Mouse (Mus musculus): ENCODE results near the gene Wdr20. TPM values are rescaled to one million over a fixed set of nuclear protein-coding genes. Genes with fewer than 3 reads are reported as not detected.
"Not testable (repeated sequence)": the region's sequence is repeated elsewhere in the genome, so short reads cannot be mapped to it uniquely, and the experiment has no call there.

Wdr20 gene
- polyA plus RNA-seq, 1 experiment from 2014 or later: 22.2 TPM

DNA sequence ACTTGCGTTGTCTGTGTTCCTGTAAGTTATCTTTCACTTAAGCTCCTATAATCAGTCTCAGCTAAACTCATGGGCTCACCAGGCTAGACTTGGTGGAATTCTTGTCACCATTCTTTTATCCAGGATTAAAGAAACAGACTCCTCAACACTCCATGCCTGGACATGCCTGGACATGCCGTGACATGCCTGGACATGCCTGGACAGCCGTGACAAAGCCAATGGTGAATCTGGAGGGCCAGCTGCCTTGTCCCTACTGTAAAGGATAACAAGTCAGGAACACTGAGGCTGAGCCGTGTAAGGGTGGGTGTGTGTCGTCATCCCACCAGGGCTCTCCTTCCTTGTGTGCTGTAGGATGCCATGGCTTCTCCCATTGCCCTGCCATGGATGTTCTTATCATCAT is 12.7 kb upstream of the Wdr20 start:
- Histone ChIP-seq H3K4me3 (ENCODE audit: low read depth, low read length) (no peak overlapping the region), H3K36me3 (replicated peaks; ENCODE audit: control insufficient read depth, insufficient read depth, low read depth, low read length) (no peaks in the 10 kb centered on the region), H3K27ac (replicated peaks; ENCODE audit: low read depth, low read length) (no peak overlapping the region), H3K4me2 (ENCODE audit: low read depth, low read length) (no peak overlapping the region), H3K9me3 (replicated peaks; ENCODE audit: control insufficient read depth, low read length) (no peaks in the 10 kb centered on the region), H3K9ac (replicated peaks; ENCODE audit: low read length) (no peak overlapping the region), H3K4me1 (ENCODE audit: control insufficient read depth, insufficient read depth, low read length) (no peaks in the 10 kb centered on the region), H3K27me3 (ENCODE audit: control insufficient read depth, insufficient read depth, low read length) (no peaks in the 10 kb centered on the region)
- DNase-seq (ENCODE audit: low spot score): no peak
- WGBS: 94% methylated on average over 5 of the region's 5 CpGs
- no peak for ATAC-seq (replicated peaks; ENCODE audit: insufficient number of reproducible peaks, low FRiP score, low TSS enrichment, low read depth)

DNA sequence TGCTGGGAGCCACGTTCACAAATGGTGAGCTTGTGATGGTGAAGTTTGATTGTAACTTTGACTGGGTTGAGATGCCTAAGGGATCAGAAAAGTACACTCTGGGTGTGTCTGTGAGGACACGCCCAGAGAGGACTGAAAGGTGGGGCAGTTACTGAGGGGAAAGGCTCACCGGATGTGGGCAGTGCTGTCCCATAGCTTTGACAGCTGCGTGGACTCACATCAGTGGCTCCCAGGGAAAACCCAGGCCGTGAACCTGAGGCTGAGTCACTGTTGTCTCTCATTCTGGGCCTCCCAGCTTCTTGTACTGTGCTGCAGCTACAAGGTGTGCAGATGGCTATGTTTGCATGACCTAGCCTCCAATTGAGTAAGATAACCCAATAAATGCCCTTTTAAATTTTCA is 12.3 kb upstream of the Wdr20 start:
- H3K27me3 ChIP-seq (ENCODE audit: control insufficient read depth, insufficient read depth, low read length): no peaks in the 10 kb centered on the region
- 84% methylated on average over 5 of the region's 5 CpGs for WGBS
- no peaks in the 10 kb centered on the region for H3K4me1 ChIP-seq (ENCODE audit: control insufficient read depth, insufficient read depth, low read length)
- no peak overlapping the region for H3K27ac ChIP-seq (replicated peaks; ENCODE audit: low read depth, low read length)
- DNase-seq (ENCODE audit: low spot score) (no peak), ATAC-seq (replicated peaks; ENCODE audit: insufficient number of reproducible peaks, low FRiP score, low TSS enrichment, low read depth) (no peak)
- H3K36me3 ChIP-seq (replicated peaks; ENCODE audit: control insufficient read depth, insufficient read depth, low read depth, low read length): no peaks in the 10 kb centered on the region
- no peak overlapping the region for H3K9ac ChIP-seq (replicated peaks; ENCODE audit: low read length)
- no peak overlapping the region for H3K4me3 ChIP-seq (ENCODE audit: low read depth, low read length)
- H3K9me3 ChIP-seq (replicated peaks; ENCODE audit: control insufficient read depth, low read length): no peaks in the 10 kb centered on the region
- H3K4me2 ChIP-seq (ENCODE audit: low read depth, low read length): no peak overlapping the region

DNA sequence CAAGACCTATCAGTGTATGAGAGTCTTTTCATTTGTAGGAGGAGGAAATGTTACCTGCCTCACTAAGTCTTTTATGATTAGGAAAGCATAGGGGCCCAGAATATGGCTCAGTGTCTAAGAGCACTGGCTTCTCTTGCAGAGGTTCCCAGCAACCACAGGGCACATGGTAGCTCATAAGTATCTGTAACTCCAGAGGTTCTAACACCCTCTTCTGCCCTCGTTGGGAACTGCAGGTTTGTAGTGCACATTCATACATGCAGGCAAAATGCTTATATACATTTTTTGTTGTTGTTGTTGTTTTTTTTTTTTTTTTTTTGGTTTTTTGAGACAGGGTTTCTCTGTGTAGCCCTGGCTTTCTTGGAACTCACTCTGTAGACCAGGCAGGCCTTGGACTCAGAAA is 11.3 kb upstream of the Wdr20 start:
- DNase-seq (ENCODE audit: low spot score): no peak
- no peaks in the 10 kb centered on the region for H3K9me3 ChIP-seq (replicated peaks; ENCODE audit: control insufficient read depth, low read length)
- H3K9ac ChIP-seq (replicated peaks; ENCODE audit: low read length): no peak overlapping the region
- H3K4me3 ChIP-seq (ENCODE audit: low read depth, low read length): no peak overlapping the region
- H3K4me1 ChIP-seq (ENCODE audit: control insufficient read depth, insufficient read depth, low read length): no peaks in the 10 kb centered on the region
- ATAC-seq (replicated peaks; ENCODE audit: insufficient number of reproducible peaks, low FRiP score, low TSS enrichment, low read depth): no peak
- H3K27me3 ChIP-seq (ENCODE audit: control insufficient read depth, insufficient read depth, low read length): no peaks in the 10 kb centered on the region
- no peaks in the 10 kb centered on the region for H3K36me3 ChIP-seq (replicated peaks; ENCODE audit: control insufficient read depth, insufficient read depth, low read depth, low read length)
- H3K4me2 ChIP-seq (ENCODE audit: low read depth, low read length): no peak overlapping the region
- no peak overlapping the region for H3K27ac ChIP-seq (replicated peaks; ENCODE audit: low read depth, low read length)
- 55% methylated on average over 1 of the region's 1 CpGs for WGBS

DNA sequence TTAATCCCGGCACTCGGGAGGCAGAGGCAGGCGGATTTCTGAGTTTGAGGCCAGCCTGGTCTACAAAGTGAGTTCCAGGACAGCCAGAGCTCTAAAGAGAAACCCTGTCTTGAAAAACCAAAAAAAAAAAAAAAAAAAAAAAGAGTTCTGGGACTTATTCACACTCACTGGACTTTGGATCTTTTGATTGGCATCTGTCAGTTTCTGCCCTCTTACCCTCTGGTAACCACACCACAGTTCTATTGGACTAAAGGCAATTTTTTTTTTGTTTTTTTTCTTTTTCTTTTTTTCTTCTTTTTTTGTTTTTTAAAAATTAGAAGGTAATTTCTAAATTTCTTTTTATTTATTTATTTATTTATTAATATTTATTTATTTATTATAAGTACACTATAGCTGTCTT is 4.5 kb upstream of the Wdr20 start:
- not testable (repeated sequence) for H3K27ac ChIP-seq (replicated peaks; ENCODE audit: low read depth, low read length); H3K9ac ChIP-seq (replicated peaks; ENCODE audit: low read length); ATAC-seq (replicated peaks; ENCODE audit: insufficient number of reproducible peaks, low FRiP score, low TSS enrichment, low read depth); DNase-seq (ENCODE audit: low spot score); H3K9me3 ChIP-seq (replicated peaks; ENCODE audit: control insufficient read depth, low read length); H3K4me3 ChIP-seq (ENCODE audit: low read depth, low read length); H3K4me1 ChIP-seq (ENCODE audit: control insufficient read depth, insufficient read depth, low read length); H3K27me3 ChIP-seq (ENCODE audit: control insufficient read depth, insufficient read depth, low read length); H3K36me3 ChIP-seq (replicated peaks; ENCODE audit: control insufficient read depth, insufficient read depth, low read depth, low read length); H3K4me2 ChIP-seq (ENCODE audit: low read depth, low read length)
- WGBS: 89% methylated on average over 3 of the region's 3 CpGs

DNA sequence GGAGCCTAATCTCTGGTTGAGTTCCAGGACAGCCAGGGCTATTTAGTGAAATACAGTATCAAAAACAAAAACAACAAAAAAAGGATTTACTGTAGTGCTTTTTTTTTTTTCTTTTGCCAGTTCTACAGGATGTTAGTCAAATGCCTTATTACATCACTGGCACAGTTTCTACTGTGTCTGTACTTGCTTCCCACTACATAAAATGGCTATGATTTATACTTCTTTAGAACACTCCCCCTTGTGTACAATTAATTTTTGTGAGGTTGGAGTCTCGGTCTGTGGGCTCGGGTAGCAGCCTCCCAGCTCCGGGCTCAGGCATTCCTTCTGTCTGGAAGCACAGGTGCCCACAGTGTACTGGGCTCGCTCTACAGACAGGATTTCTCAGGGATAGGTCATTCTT is 1.1 kb upstream of the Wdr20 start:
- Histone ChIP-seq H3K36me3 (replicated peaks; ENCODE audit: control insufficient read depth, insufficient read depth, low read depth, low read length) (no peaks in the 10 kb centered on the region), H3K4me2 (ENCODE audit: low read depth, low read length) (no peak overlapping the region; the same call in 1 of the 2 replicates), H3K27me3 (ENCODE audit: control insufficient read depth, insufficient read depth, low read length) (no peaks in the 10 kb centered on the region), H3K27ac (replicated peaks; ENCODE audit: low read depth, low read length) (no peak overlapping the region), H3K4me3 (ENCODE audit: low read depth, low read length) (peak overlapping the region; percentile 99; the same call in 1 of the 2 replicates), H3K9ac (replicated peaks; ENCODE audit: low read length) (no peak overlapping the region), H3K9me3 (replicated peaks; ENCODE audit: control insufficient read depth, low read length) (no peaks in the 10 kb centered on the region), H3K4me1 (ENCODE audit: control insufficient read depth, insufficient read depth, low read length) (no peaks in the 10 kb centered on the region; the same call in 1 of the 2 replicates)
- DNase-seq (ENCODE audit: low spot score) (no peak), ATAC-seq (replicated peaks; ENCODE audit: insufficient number of reproducible peaks, low FRiP score, low TSS enrichment, low read depth) (no peak)
- WGBS: 25% methylated on average over 4 of the region's 4 CpGs

DNA sequence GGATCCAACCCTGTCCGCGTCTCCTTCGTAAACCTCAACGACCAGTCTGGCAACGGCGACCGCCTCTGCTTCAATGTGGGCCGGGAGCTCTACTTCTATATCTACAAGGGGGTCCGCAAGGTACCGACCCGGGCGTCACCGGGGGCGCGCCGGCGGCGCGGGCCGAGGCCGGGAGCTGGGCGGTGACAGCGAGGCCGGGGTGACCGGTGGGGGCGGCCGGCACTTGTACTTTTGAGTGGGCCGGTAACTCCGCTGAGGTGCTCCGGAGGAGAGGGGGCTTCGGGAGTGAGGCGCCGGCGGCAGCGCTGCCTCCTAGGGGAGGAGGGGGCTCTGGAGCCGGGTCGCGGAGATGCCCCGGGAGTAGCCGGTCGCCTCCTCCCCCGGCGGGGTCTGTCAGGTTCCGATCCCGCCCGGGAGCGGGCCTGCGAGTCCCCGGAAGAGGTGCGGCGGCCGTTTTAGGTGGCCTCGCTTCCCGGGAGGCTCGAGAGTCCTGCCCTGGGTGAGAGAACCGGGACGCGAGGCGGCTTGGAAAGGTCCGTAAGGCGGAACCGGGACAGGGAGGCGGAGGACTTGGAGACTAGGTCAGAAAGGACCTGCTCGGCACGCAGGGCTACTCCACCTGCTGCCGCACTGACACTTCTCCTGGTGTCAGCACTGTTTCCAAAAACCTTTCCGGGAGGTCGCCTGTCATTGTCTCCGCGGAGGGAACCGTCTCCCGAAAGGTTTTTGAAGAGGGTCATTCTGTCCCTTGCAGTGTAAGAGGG is 596 bp downstream of the Wdr20 start:
- Histone ChIP-seq H3K36me3 (replicated peaks; ENCODE audit: control insufficient read depth, insufficient read depth, low read depth, low read length) (no peaks in the 10 kb centered on the region), H3K4me3 (ENCODE audit: low read depth, low read length) (peak overlapping the region; percentile 99), H3K9ac (replicated peaks; ENCODE audit: low read length) (peak overlapping the region; percentile 87), H3K9me3 (replicated peaks; ENCODE audit: control insufficient read depth, low read length) (no peaks in the 10 kb centered on the region), H3K27ac (replicated peaks; ENCODE audit: low read depth, low read length) (peak overlapping the region; percentile 72), H3K27me3 (ENCODE audit: control insufficient read depth, insufficient read depth, low read length) (no peaks in the 10 kb centered on the region), H3K4me1 (ENCODE audit: control insufficient read depth, insufficient read depth, low read length) (no peaks in the 10 kb centered on the region; the same call in 1 of the 2 replicates), H3K4me2 (ENCODE audit: low read depth, low read length) (peak overlapping the region; percentile 89)
- WGBS: under 1% methylated on average over 62 of the region's 72 CpGs
- ATAC-seq (replicated peaks; ENCODE audit: insufficient number of reproducible peaks, low FRiP score, low TSS enrichment, low read depth) (0 out of 2 replicates have a peak, but pooled peaks have one; percentile 10), DNase-seq (ENCODE audit: low spot score) (no peak)

DNA sequence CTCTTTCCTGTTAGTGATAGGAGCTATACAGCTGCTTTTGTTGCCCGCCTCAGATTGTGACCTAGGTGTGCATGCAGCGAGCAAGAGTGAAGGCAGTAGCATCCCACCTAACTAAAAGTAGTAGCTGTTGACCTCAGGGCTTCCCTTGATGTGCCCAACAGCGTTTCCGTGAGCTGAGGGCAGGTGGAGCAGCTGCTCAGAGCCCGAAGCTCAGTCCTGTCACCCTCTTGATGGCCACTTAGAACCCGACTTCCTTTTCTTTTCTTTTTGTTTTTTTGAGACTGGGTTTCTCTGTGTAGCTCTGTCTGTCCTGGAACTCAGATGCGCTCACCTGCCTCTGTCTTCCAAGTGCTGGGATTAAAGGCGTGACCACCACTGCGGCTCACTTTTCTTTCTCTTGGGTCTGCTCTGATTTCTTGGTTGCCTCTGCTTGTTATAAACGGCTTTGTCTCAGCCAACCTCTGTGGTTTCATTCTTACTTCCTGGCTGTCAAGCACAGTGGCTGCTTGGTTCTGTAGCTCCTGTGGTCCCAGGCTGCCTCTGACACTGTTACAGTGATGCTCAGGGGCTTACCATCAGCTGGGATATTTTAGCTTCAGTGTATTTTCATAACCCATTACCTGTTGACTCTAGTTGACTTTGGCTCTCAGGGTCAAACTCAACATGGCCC is 13.2 kb downstream of the Wdr20 start:
- no peaks in the 10 kb centered on the region for H3K36me3 ChIP-seq (replicated peaks; ENCODE audit: control insufficient read depth, insufficient read depth, low read depth, low read length)
- no peak overlapping the region for H3K4me2 ChIP-seq (ENCODE audit: low read depth, low read length)
- no peak for ATAC-seq (replicated peaks; ENCODE audit: insufficient number of reproducible peaks, low FRiP score, low TSS enrichment, low read depth)
- no peaks in the 10 kb centered on the region for H3K4me1 ChIP-seq (ENCODE audit: control insufficient read depth, insufficient read depth, low read length)
- H3K27me3 ChIP-seq (ENCODE audit: control insufficient read depth, insufficient read depth, low read length): no peaks in the 10 kb centered on the region
- 87% methylated on average over 10 of the region's 10 CpGs for WGBS
- H3K9me3 ChIP-seq (replicated peaks; ENCODE audit: control insufficient read depth, low read length): no peaks in the 10 kb centered on the region
- no peak overlapping the region for H3K9ac ChIP-seq (replicated peaks; ENCODE audit: low read length)
- no peak overlapping the region for H3K4me3 ChIP-seq (ENCODE audit: low read depth, low read length)
- DNase-seq (ENCODE audit: low spot score): no peak
- no peak overlapping the region for H3K27ac ChIP-seq (replicated peaks; ENCODE audit: low read depth, low read length)

DNA sequence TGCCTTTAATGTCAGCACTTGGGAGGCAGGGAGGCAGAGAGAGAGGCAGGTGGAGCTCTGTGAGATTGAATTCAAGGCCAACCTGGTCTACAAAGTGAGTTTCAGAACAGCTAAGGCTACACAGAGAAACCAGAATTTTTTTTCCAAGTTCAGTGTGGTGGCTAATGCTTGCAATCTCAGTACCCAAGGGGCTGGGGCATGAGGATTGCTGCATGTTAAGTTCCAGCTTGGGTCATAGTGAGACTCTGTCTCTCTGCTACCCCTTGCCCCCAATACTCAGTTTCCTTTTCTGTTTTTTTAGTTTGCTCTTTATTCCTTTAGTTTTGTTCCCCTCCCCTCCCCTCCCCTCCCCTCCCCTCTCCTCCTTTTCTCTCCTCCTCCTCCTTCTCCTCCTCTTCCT is 15.0 kb downstream of the Wdr20 start:
- Histone ChIP-seq H3K27me3 (ENCODE audit: control insufficient read depth, insufficient read depth, low read length) (no peaks in the 10 kb centered on the region), H3K27ac (replicated peaks; ENCODE audit: low read depth, low read length) (no peak overlapping the region), H3K4me2 (ENCODE audit: low read depth, low read length) (no peak overlapping the region), H3K9me3 (replicated peaks; ENCODE audit: control insufficient read depth, low read length) (no peaks in the 10 kb centered on the region), H3K4me1 (ENCODE audit: control insufficient read depth, insufficient read depth, low read length) (no peaks in the 10 kb centered on the region), H3K4me3 (ENCODE audit: low read depth, low read length) (no peak overlapping the region), H3K9ac (replicated peaks; ENCODE audit: low read length) (no peak overlapping the region), H3K36me3 (replicated peaks; ENCODE audit: control insufficient read depth, insufficient read depth, low read depth, low read length) (no peaks in the 10 kb centered on the region)
- DNase-seq (ENCODE audit: low spot score): no peak
- ATAC-seq (replicated peaks; ENCODE audit: insufficient number of reproducible peaks, low FRiP score, low TSS enrichment, low read depth): no peak
